Mouse (Mus musculus) limb, embryonic 14.5 days (tissue): ENCODE data around the gene Cpsf2. TPM values are rescaled to one million over a fixed set of nuclear protein-coding genes. Genes with fewer than 3 reads are reported as not detected.
A peak's percentile ranks its signal among the peaks of the same experiment; 100 is the strongest.

ENCODE experiments used
- ATAC-seq: fragments of 200-750 bp; cut with Nextera tagmentation; 2 replicates; pipeline ENCODE4 v1.8.0; 2017; ENCODE audit warnings: low read depth, moderate number of reproducible peaks, moderate TSS enrichment; ENCODE audit not compliant: low FRiP score
- DNase-seq: peaks from one replicate; pipeline ENCODE4 v3.0.0-alpha.2; 2015; ENCODE audit warnings: low spot score
- H3K27ac ChIP-seq: fragments of 300-500 bp; sonication (generic); replicated peaks from 2 replicates; pipeline ENCODE4 v1.5.1; 2014; ENCODE audit warnings: low read depth, mild to moderate bottlenecking, low read length, moderate library complexity, mixed read lengths
- H3K27me3 ChIP-seq: fragments of 300-500 bp; sonication (generic); 2 replicates; pipeline ENCODE4 v1.6.1; 2014; ENCODE audit warnings: low read length, mixed read lengths; ENCODE audit not compliant: control insufficient read depth, insufficient read depth
- H3K36me3 ChIP-seq: fragments of 300-500 bp; sonication (generic); 2 replicates; pipeline ENCODE4 v1.6.1; 2014; ENCODE audit warnings: mild to moderate bottlenecking, low read length, moderate library complexity, mixed read lengths; ENCODE audit not compliant: control insufficient read depth, insufficient read depth
- H3K4me1 ChIP-seq: fragments of 300-500 bp; sonication (generic); 2 replicates; pipeline ENCODE4 v1.6.1; 2014; ENCODE audit warnings: antibody characterized with exemption, low read length, mixed read lengths; ENCODE audit not compliant: control insufficient read depth, insufficient read depth
- H3K4me2 ChIP-seq: fragments of 300-500 bp; sonication (generic); replicated peaks from 2 replicates; pipeline ENCODE4 v1.6.1; 2014; ENCODE audit warnings: low read depth, mild to moderate bottlenecking, low read length, moderate library complexity; ENCODE audit not compliant: severe bottlenecking
- H3K4me3 ChIP-seq: fragments of 300-500 bp; sonication (generic); replicated peaks from 2 replicates; pipeline ENCODE4 v1.5.1; 2014; ENCODE audit warnings: low read length
- H3K9ac ChIP-seq: fragments of 300-500 bp; sonication (generic); 2 replicates; pipeline ENCODE4 v1.6.1; 2014; ENCODE audit warnings: mild to moderate bottlenecking, low read depth, low read length, moderate library complexity; ENCODE audit not compliant: severe bottlenecking
- H3K9me3 ChIP-seq: fragments of 300-500 bp; sonication (generic); 2 replicates; pipeline ENCODE4 v1.6.1; 2016; ENCODE audit warnings: low read length; ENCODE audit not compliant: control insufficient read depth
- POLR2A ChIP-seq: fragments of 200-500 bp; IDR thresholded peaks from 2 replicates; pipeline ENCODE4 v1.8.0; 2012; ENCODE audit warnings: inconsistent platforms, mild to moderate bottlenecking, moderate library complexity, borderline replicate concordance; ENCODE audit not compliant: insufficient read depth, insufficient read length; ENCODE audit errors: extremely low read depth
- WGBS: fragments of 180-500 bp; shearing (Covaris S2); extraction: QIAGEN DNeasy Blood & Tissue Kit; methylation state at CpG from one replicate; pipeline ENCODE4 v1.1.7; 2014; 5-methylcytosine and 5-hydroxymethylcytosine counted together
- polyA plus RNA-seq, 2 experiments: library from polyadenylated mRNA; depleted of rRNA in 1 of 2; stranded (reverse) in 1 of 2; unstranded in 1 of 2; fragments of >200 nt; fragmentation: Nextera tagmentation in 1 of 2; extraction: Ambion mirVana in 1 of 2; gene quantifications; 2 replicates each; pipeline versions ENCODE4 v1.2.1 to v1.2.3; 2012 to 2014

Gene Cpsf2
- polyA plus RNA-seq, 2 experiments, result 14.3 to 26.7 TPM

GRCm38 (mm10) chr12:101981559-101981958 lies 5.8 kb downstream of the Cpsf2 start:
- H3K4me1 ChIP-seq, result peaks cover 10% of the 10 kb centered on the region
- ATAC-seq, result no peak
- no peaks in the 10 kb centered on the region for H3K9me3 ChIP-seq
- no peaks in the 10 kb centered on the region for H3K27me3 ChIP-seq
- H3K4me3 ChIP-seq, result no peak overlapping the region
- no peak for DNase-seq
- no peak overlapping the region for H3K27ac ChIP-seq
- no peak overlapping the region for H3K9ac ChIP-seq
- 98% methylated on average over 2 of the region's 2 CpGs for WGBS
- H3K36me3 ChIP-seq, result peaks cover 34% of the 10 kb centered on the region
- no peak for TF ChIP-seq POLR2A
- H3K4me2 ChIP-seq, result no peak overlapping the region

GRCm38 (mm10) chr12:101982977-101983376 lies 7.2 kb downstream of the Cpsf2 start:
- Histone ChIP-seq H3K4me1 (no peaks in the 10 kb centered on the region), H3K4me2 (no peak overlapping the region), H3K27me3 (no peaks in the 10 kb centered on the region), H3K9me3 (no peaks in the 10 kb centered on the region), H3K9ac (no peak overlapping the region), H3K36me3 (peaks cover 47% of the 10 kb centered on the region), H3K27ac (no peak overlapping the region), H3K4me3 (no peak overlapping the region)
- TF ChIP-seq POLR2A, result no peak
- no peak for DNase-seq
- ATAC-seq, result no peak
- 95% methylated on average over 9 of the region's 9 CpGs for WGBS

- H3K36me3 ChIP-seq, result peaks cover 67% of the 10 kb centered on the region
- WGBS, result 60% methylated on average over 3 of the region's 3 CpGs
- no peaks in the 10 kb centered on the region for H3K27me3 ChIP-seq
- no peak overlapping the region for H3K4me2 ChIP-seq
- no peak overlapping the region for H3K4me3 ChIP-seq
- ATAC-seq (no peak), DNase-seq (peak; percentile 49)
- H3K27ac ChIP-seq, result no peak overlapping the region
- H3K4me1 ChIP-seq, result no peaks in the 10 kb centered on the region
- no peak for TF ChIP-seq POLR2A
- H3K9ac ChIP-seq, result no peak overlapping the region
- H3K9me3 ChIP-seq, result no peaks in the 10 kb centered on the region
These were observed 9.3 kb downstream of the Cpsf2 start for GRCm38 (mm10) chr12:101985110-101985509.

- peaks cover 83% of the 10 kb centered on the region for H3K36me3 ChIP-seq
- no peak for TF ChIP-seq POLR2A
These were observed 11.9 kb downstream of the Cpsf2 start for GRCm38 (mm10) chr12:101987659-101988058.

GRCm38 (mm10) chr12:101994576-101995467 lies 19.0 kb downstream of the Cpsf2 start:
- H3K4me3 ChIP-seq, result no peak overlapping the region
- H3K4me1 ChIP-seq, result no peaks in the 10 kb centered on the region
- H3K36me3 ChIP-seq, result peaks cover 81% of the 10 kb centered on the region
- no peaks in the 10 kb centered on the region for H3K27me3 ChIP-seq
- WGBS, result 93% methylated on average over 8 of the region's 8 CpGs
- ATAC-seq (no peak), DNase-seq (no peak)
- H3K27ac ChIP-seq, result no peak overlapping the region
- H3K9ac ChIP-seq, result no peak overlapping the region
- no peaks in the 10 kb centered on the region for H3K9me3 ChIP-seq
- no peak overlapping the region for H3K4me2 ChIP-seq
- no peak for TF ChIP-seq POLR2A

More at GRCm38 (mm10) chr12:101987659-101988058, 11.9 kb downstream of the Cpsf2 start:
- no peak for DNase-seq
- Histone ChIP-seq H3K27me3 (no peaks in the 10 kb centered on the region), H3K4me1 (no peaks in the 10 kb centered on the region), H3K27ac (no peak overlapping the region), H3K9me3 (no peaks in the 10 kb centered on the region), H3K4me3 (no peak overlapping the region), H3K9ac (no peak overlapping the region), H3K4me2 (no peak overlapping the region)
- 91% methylated on average over 6 of the region's 6 CpGs for WGBS
- no peak for ATAC-seq

- no peak for DNase-seq
- WGBS, result 90% methylated on average over 5 of the region's 5 CpGs
- H3K4me2 ChIP-seq, result no peak overlapping the region
- no peaks in the 10 kb centered on the region for H3K4me1 ChIP-seq
- no peaks in the 10 kb centered on the region for H3K27me3 ChIP-seq
- no peak overlapping the region for H3K9ac ChIP-seq
- TF ChIP-seq POLR2A, result no peak
- H3K27ac ChIP-seq, result no peak overlapping the region
- no peak for ATAC-seq
- H3K4me3 ChIP-seq, result no peak overlapping the region
- peaks cover 78% of the 10 kb centered on the region for H3K36me3 ChIP-seq
- H3K9me3 ChIP-seq, result no peaks in the 10 kb centered on the region
These were observed 23.1 kb downstream of the Cpsf2 start for GRCm38 (mm10) chr12:101998929-101999328.
